Mouse (Mus musculus): ENCODE results near the gene Tm4sf5. TPM values are rescaled to one million over a fixed set of nuclear protein-coding genes. Genes with fewer than 3 reads are reported as not detected.
"Not testable (repeated sequence)": the region's sequence is repeated elsewhere in the genome, so short reads cannot be mapped to it uniquely, and the experiment has no call there.

Tm4sf5 gene
- polyA plus RNA-seq, 1 experiment from 2014 or later: not detected

DNA sequence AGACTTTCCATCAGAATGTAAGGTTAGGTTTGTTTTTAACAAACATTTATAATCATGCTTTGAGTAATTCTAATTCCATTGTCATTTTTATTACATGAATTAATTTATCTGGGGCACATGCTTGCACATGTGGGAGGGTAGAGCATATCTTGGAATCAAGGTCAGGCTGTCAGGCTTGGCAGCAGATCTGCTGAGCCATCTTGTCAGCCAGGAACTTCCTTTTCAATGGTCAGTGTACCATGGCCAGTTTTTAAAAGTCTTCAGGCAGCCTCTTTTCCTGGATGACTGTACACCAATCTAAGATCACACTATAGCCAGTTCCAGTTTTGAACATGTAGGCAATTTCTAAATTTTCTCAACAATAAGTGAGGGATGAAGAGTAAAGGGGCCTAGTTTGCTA is 32.3 kb upstream of the Tm4sf5 start:
- Histone ChIP-seq H3K9ac (ENCODE audit: low read length) (no peak overlapping the region), H3K4me1 (replicated peaks; ENCODE audit: control insufficient read depth, insufficient read depth, low read length) (no peaks in the 10 kb centered on the region), H3K4me2 (ENCODE audit: low read depth, low read length, severe bottlenecking) (no peak overlapping the region), H3K4me3 (ENCODE audit: low read depth, low read length) (no peak overlapping the region), H3K27ac (ENCODE audit: low read depth, low read length) (no peak overlapping the region), H3K9me3 (ENCODE audit: control insufficient read depth, low read length) (no peaks in the 10 kb centered on the region), H3K27me3 (ENCODE audit: control insufficient read depth, insufficient read depth, low read length) (no peaks in the 10 kb centered on the region), H3K36me3 (ENCODE audit: control insufficient read depth, insufficient read depth, low read length) (no peaks in the 10 kb centered on the region)
- ATAC-seq (replicated peaks; ENCODE audit: low FRiP score) (no peak), DNase-seq (ENCODE audit: low spot score) (no peak)

DNA sequence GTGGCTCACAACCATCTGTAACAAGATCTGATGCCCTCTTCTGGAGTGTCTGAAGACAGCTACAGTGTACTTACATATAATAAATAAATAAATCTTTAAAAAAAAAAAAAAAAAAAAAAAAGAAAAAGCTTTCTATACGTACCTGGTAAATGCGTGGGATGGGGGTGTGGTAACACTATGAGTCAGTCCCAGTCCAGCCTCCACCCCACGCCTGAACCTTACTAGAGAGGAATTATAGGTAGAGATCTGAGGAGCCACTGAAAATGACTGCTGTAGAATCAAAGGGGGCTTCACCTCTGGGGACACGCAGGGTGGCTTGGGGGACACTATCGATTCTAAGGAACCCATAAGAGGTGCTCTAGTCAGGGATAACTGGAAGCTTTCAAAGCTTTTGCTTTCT is 31.8 kb upstream of the Tm4sf5 start:
- not testable (repeated sequence) for H3K27ac ChIP-seq (ENCODE audit: low read depth, low read length); H3K27me3 ChIP-seq (ENCODE audit: control insufficient read depth, insufficient read depth, low read length); H3K9ac ChIP-seq (ENCODE audit: low read length); H3K4me1 ChIP-seq (replicated peaks; ENCODE audit: control insufficient read depth, insufficient read depth, low read length); DNase-seq (ENCODE audit: low spot score); ATAC-seq (replicated peaks; ENCODE audit: low FRiP score); H3K9me3 ChIP-seq (ENCODE audit: control insufficient read depth, low read length); H3K4me2 ChIP-seq (ENCODE audit: low read depth, low read length, severe bottlenecking); H3K36me3 ChIP-seq (ENCODE audit: control insufficient read depth, insufficient read depth, low read length); H3K4me3 ChIP-seq (ENCODE audit: low read depth, low read length)
- 89% methylated on average over 5 of the region's 5 CpGs for WGBS

DNA sequence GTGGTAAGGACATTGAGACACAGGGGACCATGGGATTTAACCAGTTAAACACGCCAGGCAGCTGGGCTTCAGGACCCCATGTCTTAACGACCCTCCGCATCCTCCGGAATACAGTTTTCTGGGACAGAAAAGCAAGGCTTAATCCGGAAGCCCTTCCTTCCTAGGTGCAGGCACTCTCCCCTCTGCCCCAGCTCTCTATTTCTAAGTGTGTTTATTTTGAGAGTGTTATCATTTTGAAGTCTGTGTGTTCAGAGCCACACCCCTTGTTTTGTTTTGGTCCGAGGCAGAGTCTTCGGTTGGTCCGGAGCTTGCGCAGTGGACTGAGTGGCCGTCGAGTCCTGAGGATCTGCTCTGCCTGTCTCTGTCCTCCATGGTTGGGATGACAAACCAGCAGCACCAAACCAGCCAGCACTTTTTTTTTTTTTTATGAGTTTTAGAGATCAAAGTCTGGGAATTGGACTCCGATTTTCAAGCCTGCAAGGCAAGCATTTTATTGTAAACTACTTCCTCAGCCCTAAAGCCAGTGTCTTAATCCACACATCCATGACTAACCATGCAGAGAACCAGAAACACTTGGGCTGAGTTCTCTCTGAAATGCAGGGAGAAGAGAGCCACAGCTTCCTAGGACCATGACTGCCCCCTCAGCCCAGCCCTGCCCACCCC is 30.0 kb upstream of the Tm4sf5 start:
- Histone ChIP-seq H3K36me3 (ENCODE audit: control insufficient read depth, insufficient read depth, low read length) (no peaks in the 10 kb centered on the region), H3K27me3 (ENCODE audit: control insufficient read depth, insufficient read depth, low read length) (no peaks in the 10 kb centered on the region), H3K4me1 (replicated peaks; ENCODE audit: control insufficient read depth, insufficient read depth, low read length) (no peaks in the 10 kb centered on the region), H3K4me3 (ENCODE audit: low read depth, low read length) (no peak overlapping the region), H3K9ac (ENCODE audit: low read length) (no peak overlapping the region), H3K27ac (ENCODE audit: low read depth, low read length) (no peak overlapping the region), H3K9me3 (ENCODE audit: control insufficient read depth, low read length) (no peaks in the 10 kb centered on the region), H3K4me2 (ENCODE audit: low read depth, low read length, severe bottlenecking) (no peak overlapping the region)
- no peak for DNase-seq (ENCODE audit: low spot score)
- 84% methylated on average over 12 of the region's 12 CpGs for WGBS
- ATAC-seq (replicated peaks; ENCODE audit: low FRiP score): no peak

DNA sequence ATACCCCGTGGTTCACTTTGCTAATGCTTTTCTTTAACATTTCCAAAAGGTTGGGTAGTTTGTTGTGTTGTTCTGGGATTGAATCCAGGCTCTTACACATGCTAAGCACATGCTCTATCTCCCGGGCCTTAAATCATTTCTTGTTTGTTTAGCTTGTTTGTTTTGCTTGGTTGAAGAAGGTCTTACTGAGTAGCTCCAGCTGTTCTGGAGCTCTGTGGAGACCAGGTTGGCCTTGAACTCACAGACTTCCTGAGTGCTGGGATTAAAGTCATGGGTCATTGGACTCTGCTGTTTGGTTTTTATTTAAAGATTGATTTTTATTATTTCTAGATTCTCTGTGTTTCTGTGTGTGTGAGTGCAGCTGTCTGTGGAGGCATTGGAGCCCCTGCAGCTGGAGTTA is 19.5 kb upstream of the Tm4sf5 start:
- Histone ChIP-seq H3K4me3 (ENCODE audit: low read depth, low read length) (no peak overlapping the region), H3K4me1 (replicated peaks; ENCODE audit: control insufficient read depth, insufficient read depth, low read length) (no peaks in the 10 kb centered on the region), H3K4me2 (ENCODE audit: low read depth, low read length, severe bottlenecking) (no peak overlapping the region), H3K27ac (ENCODE audit: low read depth, low read length) (no peak overlapping the region), H3K27me3 (ENCODE audit: control insufficient read depth, insufficient read depth, low read length) (no peaks in the 10 kb centered on the region), H3K9me3 (ENCODE audit: control insufficient read depth, low read length) (no peaks in the 10 kb centered on the region), H3K36me3 (ENCODE audit: control insufficient read depth, insufficient read depth, low read length) (no peaks in the 10 kb centered on the region), H3K9ac (ENCODE audit: low read length) (no peak overlapping the region)
- WGBS: 67% methylated on average over 2 of the region's 2 CpGs
- ATAC-seq (replicated peaks; ENCODE audit: low FRiP score) (no peak), DNase-seq (ENCODE audit: low spot score) (no peak)

DNA sequence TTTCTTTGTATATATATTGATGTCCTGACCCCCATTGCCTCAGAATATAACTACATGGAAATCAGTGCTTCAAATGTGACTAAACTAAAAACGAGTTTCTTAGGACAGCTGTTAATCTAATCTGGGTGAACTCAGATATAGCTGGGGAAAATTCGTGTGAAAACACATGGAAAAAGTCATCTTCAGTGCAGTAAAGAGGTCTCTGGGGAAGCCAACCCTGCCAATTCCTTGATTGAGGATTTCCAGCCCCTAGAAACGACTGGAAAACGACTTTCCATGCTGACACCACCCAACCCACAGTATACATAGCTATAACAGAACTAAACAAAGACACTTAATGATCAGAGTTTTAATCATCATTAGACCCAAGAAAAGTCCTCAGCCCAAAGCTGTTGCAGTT is 17.2 kb upstream of the Tm4sf5 start:
- H3K4me2 ChIP-seq (ENCODE audit: low read depth, low read length, severe bottlenecking): no peak overlapping the region
- H3K9me3 ChIP-seq (ENCODE audit: control insufficient read depth, low read length): no peaks in the 10 kb centered on the region
- H3K9ac ChIP-seq (ENCODE audit: low read length): no peak overlapping the region
- ATAC-seq (replicated peaks; ENCODE audit: low FRiP score) (no peak), DNase-seq (ENCODE audit: low spot score) (no peak)
- H3K4me3 ChIP-seq (ENCODE audit: low read depth, low read length): no peak overlapping the region
- 62% methylated on average over 4 of the region's 4 CpGs for WGBS
- no peaks in the 10 kb centered on the region for H3K36me3 ChIP-seq (ENCODE audit: control insufficient read depth, insufficient read depth, low read length)
- H3K4me1 ChIP-seq (replicated peaks; ENCODE audit: control insufficient read depth, insufficient read depth, low read length): no peaks in the 10 kb centered on the region
- H3K27ac ChIP-seq (ENCODE audit: low read depth, low read length): no peak overlapping the region
- no peaks in the 10 kb centered on the region for H3K27me3 ChIP-seq (ENCODE audit: control insufficient read depth, insufficient read depth, low read length)

DNA sequence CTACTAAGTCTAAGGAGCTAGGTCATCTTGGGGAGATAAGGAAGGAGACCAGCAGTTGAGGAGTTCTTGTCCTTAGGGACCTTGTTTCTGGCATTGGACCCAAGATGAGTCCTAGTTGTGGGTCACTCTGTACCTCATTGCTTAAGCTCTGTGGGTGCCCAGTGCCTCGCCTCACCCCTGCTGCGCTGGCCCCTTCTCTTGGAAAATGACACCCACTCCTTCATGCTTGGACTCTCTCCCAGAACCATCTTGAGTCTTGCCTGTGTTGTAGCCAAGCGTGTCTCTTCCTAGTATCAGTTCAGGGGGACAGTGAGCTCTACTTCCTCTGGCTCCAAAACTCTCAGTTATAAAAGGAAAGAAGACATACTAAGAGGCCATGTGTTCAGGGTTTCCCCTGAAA is 15.9 kb upstream of the Tm4sf5 start:
- Histone ChIP-seq H3K4me1 (replicated peaks; ENCODE audit: control insufficient read depth, insufficient read depth, low read length) (no peaks in the 10 kb centered on the region), H3K36me3 (ENCODE audit: control insufficient read depth, insufficient read depth, low read length) (no peaks in the 10 kb centered on the region), H3K27ac (ENCODE audit: low read depth, low read length) (no peak overlapping the region), H3K9me3 (ENCODE audit: control insufficient read depth, low read length) (no peaks in the 10 kb centered on the region), H3K4me2 (ENCODE audit: low read depth, low read length, severe bottlenecking) (no peak overlapping the region), H3K27me3 (ENCODE audit: control insufficient read depth, insufficient read depth, low read length) (no peaks in the 10 kb centered on the region), H3K4me3 (ENCODE audit: low read depth, low read length) (no peak overlapping the region), H3K9ac (ENCODE audit: low read length) (no peak overlapping the region)
- DNase-seq (ENCODE audit: low spot score): no peak
- no peak for ATAC-seq (replicated peaks; ENCODE audit: low FRiP score)
- WGBS: 86% methylated on average over 3 of the region's 3 CpGs

DNA sequence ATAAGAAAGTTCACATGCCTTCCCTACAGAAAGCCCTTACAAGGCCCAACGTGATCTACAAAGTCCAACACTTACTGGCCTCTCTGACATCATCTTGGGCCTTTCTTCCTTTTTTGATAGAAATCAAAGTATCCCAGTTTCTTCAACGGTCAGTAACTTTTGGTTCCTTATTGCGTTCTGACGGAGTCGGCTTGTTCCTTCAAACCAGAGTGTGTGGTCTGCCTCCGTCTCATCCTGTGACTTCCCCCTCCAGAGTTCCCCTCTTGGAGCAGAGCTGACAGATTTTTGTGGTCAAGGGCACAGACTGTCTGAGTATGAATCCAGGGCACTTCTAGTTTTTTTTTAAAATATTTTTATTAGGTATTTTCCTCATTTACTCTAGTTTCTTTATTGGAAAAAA is 15.4 kb upstream of the Tm4sf5 start:
- 90% methylated on average over 6 of the region's 6 CpGs for WGBS
- DNase-seq (ENCODE audit: low spot score) (no peak), ATAC-seq (replicated peaks; ENCODE audit: low FRiP score) (no peak)
- no peaks in the 10 kb centered on the region for H3K9me3 ChIP-seq (ENCODE audit: control insufficient read depth, low read length)
- no peaks in the 10 kb centered on the region for H3K36me3 ChIP-seq (ENCODE audit: control insufficient read depth, insufficient read depth, low read length)
- no peaks in the 10 kb centered on the region for H3K27me3 ChIP-seq (ENCODE audit: control insufficient read depth, insufficient read depth, low read length)
- H3K9ac ChIP-seq (ENCODE audit: low read length): no peak overlapping the region
- H3K4me1 ChIP-seq (replicated peaks; ENCODE audit: control insufficient read depth, insufficient read depth, low read length): no peaks in the 10 kb centered on the region
- no peak overlapping the region for H3K4me3 ChIP-seq (ENCODE audit: low read depth, low read length)
- H3K27ac ChIP-seq (ENCODE audit: low read depth, low read length): no peak overlapping the region
- H3K4me2 ChIP-seq (ENCODE audit: low read depth, low read length, severe bottlenecking): no peak overlapping the region

DNA sequence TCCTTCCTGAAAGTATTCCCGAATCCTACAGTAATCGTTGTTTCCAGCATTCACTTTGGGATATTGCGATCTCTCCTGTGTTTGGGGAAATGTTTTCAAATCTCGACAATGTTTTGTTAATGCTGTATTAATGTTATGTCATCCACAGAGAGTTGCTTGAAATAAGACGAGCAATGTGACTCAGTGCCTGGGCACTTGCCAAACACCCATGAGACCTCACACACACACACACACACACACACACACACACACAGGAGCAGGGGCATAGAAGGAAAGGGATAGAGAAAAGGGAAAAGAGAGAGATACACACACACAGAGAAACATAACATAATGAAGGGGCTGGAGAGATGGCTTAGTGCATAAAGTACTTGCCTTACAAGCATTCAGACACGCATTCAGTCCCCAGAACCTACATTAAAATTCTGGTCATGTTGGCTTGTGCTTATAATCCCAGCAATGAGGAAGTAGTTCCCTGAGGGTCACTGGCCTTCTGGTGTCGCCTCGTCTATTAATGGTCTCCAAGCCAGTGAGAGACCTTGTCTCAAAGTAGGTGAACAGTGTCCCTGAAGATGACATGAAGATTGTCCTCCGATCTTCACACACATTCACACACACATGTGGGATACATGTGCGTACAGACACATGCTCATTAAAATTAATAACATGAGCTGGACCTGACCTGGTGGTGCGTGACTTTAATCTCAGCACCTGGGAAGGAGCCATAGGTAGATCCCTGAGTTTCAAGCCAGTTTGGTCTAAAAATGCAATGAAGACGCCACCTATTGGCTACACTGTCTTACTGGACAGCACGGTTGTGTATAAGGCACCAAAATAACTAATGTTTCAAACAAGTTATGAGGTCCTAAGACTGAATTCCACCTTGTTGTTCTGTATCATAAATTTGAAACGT is 5.2 kb upstream of the Tm4sf5 start:
- 74% methylated on average over 14 of the region's 14 CpGs for WGBS
- ATAC-seq (replicated peaks; ENCODE audit: low FRiP score) (no peak), DNase-seq (ENCODE audit: low spot score) (no peak)
- no peak overlapping the region for H3K9ac ChIP-seq (ENCODE audit: low read length)
- H3K4me1 ChIP-seq (replicated peaks; ENCODE audit: control insufficient read depth, insufficient read depth, low read length): no peaks in the 10 kb centered on the region
- H3K4me3 ChIP-seq (ENCODE audit: low read depth, low read length): no peak overlapping the region
- no peaks in the 10 kb centered on the region for H3K9me3 ChIP-seq (ENCODE audit: control insufficient read depth, low read length)
- no peaks in the 10 kb centered on the region for H3K27me3 ChIP-seq (ENCODE audit: control insufficient read depth, insufficient read depth, low read length)
- no peak overlapping the region for H3K4me2 ChIP-seq (ENCODE audit: low read depth, low read length, severe bottlenecking)
- H3K36me3 ChIP-seq (ENCODE audit: control insufficient read depth, insufficient read depth, low read length): no peaks in the 10 kb centered on the region
- no peak overlapping the region for H3K27ac ChIP-seq (ENCODE audit: low read depth, low read length)

DNA sequence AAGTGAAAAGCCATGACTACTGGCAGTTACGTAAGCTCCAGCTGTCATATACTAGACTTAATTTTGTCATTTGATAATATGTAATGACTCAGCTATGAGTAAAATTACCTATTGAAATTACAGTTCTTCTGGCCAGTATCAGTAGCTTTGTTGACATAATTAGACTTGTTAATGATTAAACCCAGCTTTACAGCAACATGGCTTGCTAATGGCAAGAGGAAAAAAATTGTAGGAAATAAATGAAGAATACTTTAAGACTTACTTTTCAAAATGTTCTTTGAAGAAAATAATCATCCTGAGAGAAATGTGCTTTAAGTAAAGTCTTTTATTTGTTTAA is 4.6 kb upstream of the Tm4sf5 start:
- no peak overlapping the region for H3K4me3 ChIP-seq (ENCODE audit: low read depth, low read length)
- H3K4me1 ChIP-seq (replicated peaks; ENCODE audit: control insufficient read depth, insufficient read depth, low read length): no peaks in the 10 kb centered on the region
- DNase-seq (ENCODE audit: low spot score): no peak
- H3K27me3 ChIP-seq (ENCODE audit: control insufficient read depth, insufficient read depth, low read length): no peaks in the 10 kb centered on the region
- no peaks in the 10 kb centered on the region for H3K36me3 ChIP-seq (ENCODE audit: control insufficient read depth, insufficient read depth, low read length)
- WGBS: 92% methylated on average over 1 of the region's 1 CpGs
- H3K27ac ChIP-seq (ENCODE audit: low read depth, low read length): no peak overlapping the region
- no peaks in the 10 kb centered on the region for H3K9me3 ChIP-seq (ENCODE audit: control insufficient read depth, low read length)
- H3K9ac ChIP-seq (ENCODE audit: low read length): no peak overlapping the region
- no peak for ATAC-seq (replicated peaks; ENCODE audit: low FRiP score)
- no peak overlapping the region for H3K4me2 ChIP-seq (ENCODE audit: low read depth, low read length, severe bottlenecking)
